Comparison of ENCODE assay signal across 7 mouse cellular contexts in genomic region chr17:31451179-31451708, GRCm38 (mm10).
DNase-seq lines count a peak whose midpoint lies in the region.

No protein-coding gene starts in this region.

- H3K27ac ChIP-seq in hindbrain, embryonic 10.5 days: peak overlapping the region; percentile 74

- H3K27me3 ChIP-seq in hindbrain, embryonic 10.5 days (ENCODE audit: insufficient read depth, poor library complexity, severe bottlenecking): no peaks in the 10 kb centered on the region

- H3K4me1 ChIP-seq in hindbrain, embryonic 10.5 days (replicated peaks): peaks cover 23% of the 10 kb centered on the region

- H3K9me3 ChIP-seq in hindbrain, embryonic 10.5 days: no peaks in the 10 kb centered on the region

- DNase-seq in adrenal gland, adult 8-10 months: peak; percentile 58
- peak; percentile 40 for DNase-seq in brain, adult 2 months (ENCODE audit: low read depth, low spot score)
- DNase-seq in hindbrain, embryonic 10.5 days (ENCODE audit: low spot score): peak; percentile 31
- peak; percentile 42 to 54 for DNase-seq in left cerebral cortex, postnatal 36 days (ENCODE audit: low spot score in 2 of 2)
- DNase-seq in right cerebral cortex, adult 18-20 months: peak; percentile 59
- DNase-seq in natural killer cell, adult 2 months (ENCODE audit: low spot score in 2 of 2): no peak
- DNase-seq in gastrocnemius, postnatal 10 days: no peak

- intact Hi-C loops in left cerebral cortex, postnatal 36 days (cut with DNase I): no loop called here

- no peak overlapping the region for H3K4me3 ChIP-seq in hindbrain, embryonic 10.5 days

- WGBS in hindbrain, embryonic 10.5 days: 55% methylated on average over 8 of the region's 8 CpGs

- peaks cover 8% of the 10 kb centered on the region for H3K36me3 ChIP-seq in hindbrain, embryonic 10.5 days

Comparison
In these comparisons a context has a peak if more than half of its experiments do, and no peak if none do; other contexts are left out.
1. DNase-seq: peak in adrenal gland, adult 8-10 months (single experiment), brain, adult 2 months (single experiment), hindbrain, embryonic 10.5 days (single experiment), left cerebral cortex, postnatal 36 days (2 of 2) and right cerebral cortex, adult 18-20 months (single experiment); none in natural killer cell, adult 2 months (0 of 2) and gastrocnemius, postnatal 10 days (single experiment).